Mouse (Mus musculus) midbrain, embryonic 13.5 days (tissue): Measurements from ENCODE around the gene Plxna4. TPM values are rescaled to one million over a fixed set of nuclear protein-coding genes. Genes with fewer than 3 reads are reported as not detected.

Experiments
- ATAC-seq: fragments of 200-750 bp; cut with Nextera tagmentation; 2 replicates; pipeline ENCODE4 v1.8.0; 2017; ENCODE audit warnings: mild to moderate bottlenecking, moderate TSS enrichment, moderate library complexity
- H3K27ac ChIP-seq: fragments of 300-500 bp; sonication (generic); 2 replicates; pipeline ENCODE4 v1.5.1; 2015; ENCODE audit warnings: inconsistent platforms, mild to moderate bottlenecking, moderate library complexity
- H3K27me3 ChIP-seq: fragments of 300-500 bp; sonication (generic); 2 replicates; pipeline ENCODE4 v1.6.1; 2015; ENCODE audit warnings: mild to moderate bottlenecking, inconsistent platforms
- H3K36me3 ChIP-seq: fragments of 300-500 bp; sonication (generic); 2 replicates; pipeline ENCODE4 v1.6.1; 2015; ENCODE audit warnings: mild to moderate bottlenecking, inconsistent platforms
- H3K4me1 ChIP-seq: fragments of 300-500 bp; sonication (generic); replicated peaks from 2 replicates; pipeline ENCODE4 v1.6.1; 2015; ENCODE audit warnings: inconsistent platforms
- H3K4me2 ChIP-seq: fragments of 300-500 bp; sonication (generic); replicated peaks from 2 replicates; pipeline ENCODE4 v1.6.1; 2015; ENCODE audit warnings: moderate library complexity, mild to moderate bottlenecking, inconsistent platforms
- H3K4me3 ChIP-seq: fragments of 300-500 bp; sonication (generic); replicated peaks from 2 replicates; pipeline ENCODE4 v1.5.1; 2015; ENCODE audit warnings: mild to moderate bottlenecking, inconsistent platforms
- H3K9ac ChIP-seq: fragments of 300-500 bp; sonication (generic); replicated peaks from 2 replicates; pipeline ENCODE4 v1.6.1; 2015; ENCODE audit warnings: mild to moderate bottlenecking, inconsistent platforms
- H3K9me3 ChIP-seq: fragments of 300-500 bp; sonication (generic); 2 replicates; pipeline ENCODE4 v1.6.1; 2016; ENCODE audit warnings: mild to moderate bottlenecking, inconsistent platforms
- WGBS: fragments of 180-500 bp; shearing (Covaris S2); methylation state at CpG from one replicate; pipeline ENCODE4 v1.1.7; 2015; 5-methylcytosine and 5-hydroxymethylcytosine counted together
- polyA plus RNA-seq: library from polyadenylated mRNA; unstranded; fragments of >200 nt; fragmentation: Nextera tagmentation; extraction: Ambion mirVana; gene quantifications from 2 replicates; pipeline ENCODE4 v1.2.1, GENCODE M21; 2015

The Plxna4 gene
- polyA plus RNA-seq, 1 experiment from 2014 or later, result 9.5 TPM

DNA sequence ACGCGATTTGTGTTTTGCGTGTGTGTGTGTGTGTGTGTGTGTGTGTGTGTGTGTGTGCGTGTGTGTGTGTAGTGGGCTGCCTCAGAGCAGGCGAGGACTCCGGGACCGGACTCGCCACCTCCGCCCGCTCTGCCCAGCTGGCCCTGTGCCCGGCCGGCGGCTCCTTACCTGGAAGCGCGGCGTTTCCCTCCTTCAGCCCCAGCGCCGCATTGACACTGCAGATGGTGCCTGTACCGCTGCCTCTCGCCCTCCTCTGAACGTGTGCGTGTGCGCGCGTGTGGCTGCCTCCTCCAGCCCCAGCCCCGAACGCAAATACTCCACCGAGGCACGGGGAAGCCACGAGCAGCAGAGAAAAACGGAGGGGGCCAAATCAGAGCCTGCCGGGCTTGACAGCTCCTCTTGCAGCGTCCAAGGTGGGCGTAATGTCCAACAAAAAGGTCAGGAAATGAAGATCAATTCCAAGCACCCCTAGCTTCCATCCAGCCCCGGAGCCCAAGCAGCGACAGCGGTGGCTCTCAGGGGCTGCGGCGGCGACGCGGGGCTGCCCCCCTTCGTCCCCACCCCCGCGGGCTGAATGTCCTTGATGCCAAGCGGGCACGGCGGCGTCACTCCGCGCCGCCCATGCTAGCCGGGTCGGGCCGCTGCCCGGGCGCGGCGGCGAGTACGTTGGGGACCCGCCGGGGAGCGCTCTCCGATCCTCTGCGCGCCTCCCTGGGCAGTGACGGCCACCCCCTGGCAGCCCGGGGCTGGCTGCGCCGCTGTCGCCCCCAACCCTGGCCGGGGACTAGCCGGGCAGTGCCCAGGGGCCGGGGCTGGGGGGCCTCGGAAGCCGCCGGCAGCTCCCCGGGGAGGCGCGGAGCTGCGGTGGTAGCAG is 619 bp downstream of the Plxna4 start:
- no peaks in the 10 kb centered on the region for H3K36me3 ChIP-seq
- peaks cover 41% of the 10 kb centered on the region for H3K27me3 ChIP-seq
- ATAC-seq, result peak; percentile 69
- H3K9ac ChIP-seq, result peak overlapping the region; percentile 90
- under 1% methylated on average over 81 of the region's 82 CpGs for WGBS
- peaks cover 52% of the 10 kb centered on the region for H3K4me1 ChIP-seq
- H3K4me2 ChIP-seq, result peak overlapping the region; percentile 83
- H3K9me3 ChIP-seq, result no peaks in the 10 kb centered on the region
- H3K27ac ChIP-seq, result peak overlapping the region; percentile 93
- peak overlapping the region; percentile 65 for H3K4me3 ChIP-seq

DNA sequence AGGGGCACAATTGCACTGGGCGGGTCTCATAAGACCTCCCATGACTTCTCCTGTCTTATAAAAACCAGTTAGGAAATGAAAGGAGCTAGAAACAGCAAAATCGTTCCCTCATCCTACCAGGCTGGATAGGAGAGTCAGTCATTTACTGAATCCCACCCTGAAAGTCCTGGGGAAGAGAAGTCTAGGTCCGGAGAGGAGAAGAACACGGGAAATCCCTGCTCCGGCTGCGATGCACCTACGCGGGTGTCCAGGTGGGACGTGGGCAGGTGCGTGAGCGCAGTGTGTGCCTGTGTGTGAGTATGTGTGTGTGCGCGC is 1.2 kb downstream of the Plxna4 start:
- peak; percentile 14 for ATAC-seq
- Histone ChIP-seq H3K36me3 (no peaks in the 10 kb centered on the region), H3K9ac (peak overlapping the region; percentile 90), H3K27ac (peak overlapping the region; percentile 93), H3K4me3 (peak overlapping the region; percentile 65), H3K4me2 (peak overlapping the region; percentile 83), H3K4me1 (peaks cover 58% of the 10 kb centered on the region), H3K27me3 (peaks cover 35% of the 10 kb centered on the region), H3K9me3 (no peaks in the 10 kb centered on the region)
- 3% methylated on average over 13 of the region's 13 CpGs for WGBS

DNA sequence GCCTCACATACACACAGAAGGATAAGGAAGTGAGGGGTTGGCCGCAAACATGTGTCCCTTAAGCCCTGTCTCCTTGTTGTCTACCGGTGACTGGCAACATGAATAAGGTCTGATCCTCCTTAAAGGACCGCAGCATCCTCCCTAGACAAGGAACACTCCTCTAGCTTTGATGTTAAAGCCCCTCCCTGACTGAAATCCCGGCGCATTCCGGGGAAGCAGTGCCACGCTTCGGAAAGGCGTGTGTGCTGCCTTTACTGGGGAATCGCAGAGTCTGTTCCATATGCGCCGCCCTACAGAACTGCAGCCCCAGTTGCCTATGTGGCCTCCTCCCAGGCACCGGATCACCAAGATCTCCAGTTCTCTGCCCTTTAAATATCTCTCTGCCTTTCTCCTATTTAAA is 1.6 kb downstream of the Plxna4 start:
- ATAC-seq, result no peak
- Histone ChIP-seq H3K9me3 (no peaks in the 10 kb centered on the region), H3K36me3 (no peaks in the 10 kb centered on the region), H3K4me2 (peak overlapping the region; percentile 83), H3K9ac (peak overlapping the region; percentile 90), H3K4me1 (peaks cover 62% of the 10 kb centered on the region), H3K27ac (peak overlapping the region; percentile 93), H3K4me3 (peak overlapping the region; percentile 65), H3K27me3 (peaks cover 35% of the 10 kb centered on the region)
- under 1% methylated on average over 13 of the region's 13 CpGs for WGBS

DNA sequence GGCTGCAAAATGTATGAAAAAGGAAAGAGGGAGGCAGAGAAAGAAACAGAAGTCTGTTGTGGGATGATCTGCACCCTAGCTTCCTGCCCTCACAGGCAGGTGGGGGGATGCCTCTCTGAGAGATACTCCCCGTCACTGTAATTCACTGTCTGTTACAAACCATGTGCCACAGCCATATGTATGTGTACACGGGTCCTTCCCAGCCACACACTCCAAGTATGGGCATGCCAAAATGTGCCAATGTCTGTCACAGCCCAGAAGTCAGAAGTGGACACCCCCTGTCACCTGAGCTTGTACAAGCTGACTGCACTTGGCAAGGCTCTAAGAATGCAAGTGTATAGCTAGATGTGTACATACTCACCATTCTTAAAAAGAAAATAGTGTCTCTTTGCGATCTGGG is 2.8 kb downstream of the Plxna4 start:
- WGBS, result 39% methylated on average over 3 of the region's 3 CpGs
- ATAC-seq, result no peak
- Histone ChIP-seq H3K27me3 (peaks cover 27% of the 10 kb centered on the region), H3K4me3 (peak overlapping the region; percentile 65), H3K4me1 (peaks cover 62% of the 10 kb centered on the region), H3K9me3 (no peaks in the 10 kb centered on the region), H3K27ac (no peak overlapping the region), H3K36me3 (no peaks in the 10 kb centered on the region), H3K9ac (peak overlapping the region; percentile 52), H3K4me2 (peak overlapping the region; percentile 83)

DNA sequence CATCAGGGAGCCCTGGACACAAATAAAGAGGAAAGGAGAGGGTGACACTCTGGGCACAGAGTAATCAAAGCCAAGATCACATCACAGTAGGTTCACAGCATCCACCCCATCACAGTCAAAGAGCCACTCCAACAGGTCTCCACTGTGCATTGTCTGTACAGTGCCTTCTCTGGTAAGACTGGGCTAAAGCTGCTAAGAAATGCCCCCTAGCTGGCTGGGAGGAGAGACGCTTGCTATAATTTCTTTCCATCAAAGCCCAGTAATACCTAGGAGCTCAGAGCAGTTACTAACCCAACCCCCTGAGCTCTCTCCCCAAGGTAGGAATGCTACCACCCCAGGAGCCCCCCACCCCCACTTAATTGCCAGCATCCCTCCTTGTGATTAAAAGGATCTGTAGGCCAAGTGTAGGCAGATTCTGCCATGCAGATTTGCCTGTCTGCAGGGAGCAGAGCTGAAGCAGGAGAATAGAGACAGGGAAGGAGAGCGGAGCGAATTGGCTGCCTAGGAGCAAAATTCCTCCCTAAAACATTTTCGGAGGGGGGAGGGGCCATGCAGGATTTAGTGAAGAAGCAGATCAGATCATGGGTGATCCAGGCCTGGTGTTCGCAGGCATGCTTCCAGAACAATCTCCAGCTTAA is 3.6 kb downstream of the Plxna4 start:
- Histone ChIP-seq H3K36me3 (no peaks in the 10 kb centered on the region), H3K4me3 (peak overlapping the region; percentile 65), H3K4me2 (peak overlapping the region; percentile 83), H3K4me1 (peaks cover 62% of the 10 kb centered on the region), H3K27me3 (peaks cover 19% of the 10 kb centered on the region), H3K9ac (peak overlapping the region; percentile 52; the same call in 1 of the 2 replicates), H3K9me3 (no peaks in the 10 kb centered on the region), H3K27ac (peak overlapping the region; percentile 25; the same call in 1 of the 2 replicates)
- no peak for ATAC-seq
- WGBS, result 8% methylated on average over 5 of the region's 5 CpGs

DNA sequence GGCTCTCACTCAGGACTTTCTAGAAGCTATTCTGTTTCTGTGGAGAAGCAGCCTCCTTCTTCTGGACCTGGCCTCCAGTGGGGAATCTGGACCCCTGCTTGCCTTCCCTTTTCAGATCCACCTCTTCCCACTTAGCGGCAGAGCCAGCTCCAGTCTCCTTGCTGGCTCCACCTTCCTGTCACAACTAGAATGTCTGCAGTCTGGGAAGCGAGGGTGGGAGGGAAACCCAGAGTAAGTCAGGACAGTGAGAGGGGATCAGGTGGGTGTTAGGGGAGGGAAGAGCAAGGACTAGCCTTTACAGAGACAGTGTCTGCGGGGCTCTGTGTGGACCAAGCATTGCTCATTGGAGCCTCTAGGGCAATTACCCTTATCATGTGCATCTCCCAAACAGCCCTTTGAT is 4.4 kb downstream of the Plxna4 start:
- Histone ChIP-seq H3K4me2 (peak overlapping the region; percentile 83), H3K27ac (no peak overlapping the region), H3K4me1 (peaks cover 61% of the 10 kb centered on the region), H3K4me3 (peak overlapping the region; percentile 65), H3K27me3 (peaks cover 11% of the 10 kb centered on the region), H3K9me3 (no peaks in the 10 kb centered on the region), H3K9ac (peak overlapping the region; percentile 52; the same call in 1 of the 2 replicates), H3K36me3 (no peaks in the 10 kb centered on the region)
- ATAC-seq, result no peak
- 7% methylated on average over 3 of the region's 3 CpGs for WGBS

DNA sequence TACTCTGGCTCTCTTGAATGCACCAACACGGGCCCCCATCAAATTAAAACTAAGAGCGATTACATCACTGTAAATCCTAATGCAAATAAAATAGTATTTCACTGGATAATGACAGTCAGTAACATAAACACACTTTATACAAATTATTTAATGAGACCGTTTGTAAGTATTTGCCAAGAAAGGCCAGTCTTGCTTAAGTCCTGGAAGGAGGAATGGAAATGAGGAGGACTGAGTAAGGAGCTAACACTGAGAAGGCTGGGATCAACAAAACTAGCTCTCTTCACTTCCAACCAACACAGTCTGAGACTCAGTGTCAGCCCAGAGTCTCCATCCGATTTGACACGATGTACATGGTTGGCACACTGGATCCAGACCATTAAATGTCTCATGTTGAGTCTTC is 16.5 kb downstream of the Plxna4 start:
- Histone ChIP-seq H3K4me2 (no peak overlapping the region), H3K4me1 (0 out of 2 replicates have a peak, but pooled peaks cover 6% of the 10 kb centered on the region), H3K9me3 (no peaks in the 10 kb centered on the region), H3K4me3 (no peak overlapping the region), H3K9ac (no peak overlapping the region), H3K27ac (no peak overlapping the region), H3K36me3 (no peaks in the 10 kb centered on the region), H3K27me3 (no peaks in the 10 kb centered on the region)
- WGBS, result 93% methylated on average over 5 of the region's 5 CpGs
- no peak for ATAC-seq

DNA sequence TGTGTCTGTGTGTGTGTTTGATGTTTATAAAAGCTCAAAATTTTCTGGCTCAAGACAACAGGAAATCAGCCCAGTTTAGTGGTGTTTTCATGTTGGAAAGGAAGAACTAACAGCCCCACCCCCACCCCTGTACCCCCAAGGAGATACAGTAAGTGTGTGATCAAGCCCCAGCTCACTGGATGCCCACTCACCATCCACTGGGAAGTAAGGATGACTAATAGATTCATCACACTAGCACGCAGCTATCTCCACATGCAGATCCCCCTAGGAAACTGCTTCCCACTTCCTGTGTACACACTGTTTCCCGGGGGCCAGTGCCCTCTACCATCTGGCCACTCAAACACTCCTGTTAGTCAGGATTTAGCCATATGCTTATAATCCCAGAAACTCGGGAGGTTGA is 17.5 kb downstream of the Plxna4 start:
- no peak overlapping the region for H3K27ac ChIP-seq
- no peak overlapping the region for H3K9ac ChIP-seq
- 36% methylated on average over 3 of the region's 3 CpGs for WGBS
- 0 out of 2 replicates have a peak, but pooled peaks cover 7% of the 10 kb centered on the region for H3K4me1 ChIP-seq
- H3K9me3 ChIP-seq, result no peaks in the 10 kb centered on the region
- H3K36me3 ChIP-seq, result no peaks in the 10 kb centered on the region
- H3K4me2 ChIP-seq, result no peak overlapping the region
- no peak overlapping the region for H3K4me3 ChIP-seq
- ATAC-seq, result no peak
- H3K27me3 ChIP-seq, result no peaks in the 10 kb centered on the region

DNA sequence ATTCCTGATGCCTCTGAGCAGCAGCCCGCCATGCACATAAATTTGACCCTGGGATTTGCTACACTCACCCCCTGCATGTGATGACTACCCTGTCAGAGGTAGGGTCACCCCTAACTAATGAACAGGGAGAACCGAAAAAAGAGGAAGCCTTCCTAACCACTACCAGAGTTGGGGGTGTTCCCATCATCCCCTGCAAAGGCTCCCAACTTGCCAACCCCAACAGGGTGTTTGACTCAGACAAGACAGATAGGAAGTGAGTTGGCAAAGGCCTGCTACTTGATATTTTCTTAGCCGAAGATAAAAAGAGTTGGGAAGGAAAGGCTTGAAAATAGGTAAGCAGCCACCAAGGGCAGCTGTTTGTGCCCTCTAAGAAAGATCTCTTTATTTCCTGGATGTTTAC is 18.1 kb downstream of the Plxna4 start:
- H3K27me3 ChIP-seq, result no peaks in the 10 kb centered on the region
- no peak overlapping the region for H3K27ac ChIP-seq
- H3K9me3 ChIP-seq, result no peaks in the 10 kb centered on the region
- H3K9ac ChIP-seq, result no peak overlapping the region
- 0 out of 2 replicates have a peak, but pooled peaks cover 7% of the 10 kb centered on the region for H3K4me1 ChIP-seq
- H3K4me3 ChIP-seq, result no peak overlapping the region
- no peak overlapping the region for H3K4me2 ChIP-seq
- 88% methylated on average over 3 of the region's 3 CpGs for WGBS
- H3K36me3 ChIP-seq, result no peaks in the 10 kb centered on the region
- ATAC-seq, result no peak

DNA sequence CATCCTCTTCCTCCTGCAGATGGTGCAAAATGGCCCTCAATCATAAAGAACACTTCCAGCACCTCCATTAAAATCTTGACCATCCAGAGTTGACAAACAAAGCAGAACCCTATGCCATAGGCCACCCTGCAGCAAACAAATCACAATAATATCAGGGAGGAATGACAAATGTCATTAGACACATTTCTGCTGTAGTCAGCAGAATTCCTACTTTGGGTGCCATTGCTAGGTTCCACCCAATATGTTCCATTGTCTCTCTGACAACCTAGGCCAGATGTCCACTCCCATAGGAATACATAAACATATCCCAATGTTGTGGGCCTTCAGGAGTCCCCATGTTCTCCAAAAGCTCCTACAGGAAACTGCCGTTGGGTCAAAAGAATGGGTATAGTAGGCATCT is 41.1 kb downstream of the Plxna4 start:
- Histone ChIP-seq H3K27me3 (no peaks in the 10 kb centered on the region), H3K9ac (no peak overlapping the region), H3K4me3 (no peak overlapping the region), H3K9me3 (no peaks in the 10 kb centered on the region), H3K4me1 (no peaks in the 10 kb centered on the region; the same call in 1 of the 2 replicates), H3K4me2 (no peak overlapping the region), H3K27ac (no peak overlapping the region), H3K36me3 (no peaks in the 10 kb centered on the region)
- no peak for ATAC-seq
- WGBS, result 97% methylated on average over 1 of the region's 1 CpGs

DNA sequence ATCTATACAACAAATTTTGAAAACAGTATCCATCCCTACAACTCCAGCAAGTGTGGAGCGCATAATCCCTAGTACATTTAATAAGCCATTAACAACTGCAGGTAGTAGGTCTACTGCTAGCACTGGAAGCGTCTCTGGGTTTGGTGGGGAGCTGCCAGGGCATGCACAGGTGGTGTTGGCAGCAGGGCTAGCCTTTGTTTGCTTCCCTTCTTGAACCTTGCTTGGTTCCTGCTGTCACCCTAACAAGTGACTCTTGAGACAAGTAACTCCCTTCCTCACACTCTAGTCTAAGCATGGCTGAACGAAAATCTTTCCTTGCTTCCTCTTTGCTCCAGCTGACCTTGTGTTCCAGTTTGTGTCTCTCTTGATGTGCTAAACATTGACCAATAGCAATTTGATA is 44.0 kb downstream of the Plxna4 start:
- no peak overlapping the region for H3K27ac ChIP-seq
- ATAC-seq, result no peak
- no peaks in the 10 kb centered on the region; the same call in 1 of the 2 replicates for H3K4me1 ChIP-seq
- 92% methylated on average over 3 of the region's 3 CpGs for WGBS
- no peaks in the 10 kb centered on the region for H3K27me3 ChIP-seq
- no peak overlapping the region for H3K4me3 ChIP-seq
- no peak overlapping the region for H3K9ac ChIP-seq
- no peaks in the 10 kb centered on the region for H3K36me3 ChIP-seq
- H3K4me2 ChIP-seq, result no peak overlapping the region
- no peaks in the 10 kb centered on the region for H3K9me3 ChIP-seq

DNA sequence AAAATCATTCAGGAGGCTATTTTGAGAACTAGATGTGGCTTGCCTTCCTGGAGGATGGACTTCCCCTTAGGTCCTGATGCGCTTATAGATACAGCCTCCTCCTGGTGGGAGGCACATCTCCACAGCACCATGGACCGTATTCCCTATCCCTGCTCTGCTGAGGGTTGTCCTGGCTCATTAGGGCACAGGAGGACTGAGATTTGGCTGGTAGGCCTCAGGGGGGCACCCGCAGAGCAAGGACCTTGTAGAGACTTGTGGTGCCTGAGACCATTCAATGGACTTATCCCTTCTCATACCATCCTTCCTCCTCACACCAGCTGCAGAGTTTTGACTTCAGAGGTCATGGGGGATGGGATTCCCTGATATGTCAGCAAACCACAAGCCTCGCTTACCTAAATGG is 47.8 kb downstream of the Plxna4 start:
- no peak for ATAC-seq
- Histone ChIP-seq H3K9ac (no peak overlapping the region), H3K4me2 (no peak overlapping the region), H3K36me3 (no peaks in the 10 kb centered on the region), H3K27ac (no peak overlapping the region), H3K4me1 (no peaks in the 10 kb centered on the region; the same call in 1 of the 2 replicates), H3K4me3 (no peak overlapping the region), H3K27me3 (no peaks in the 10 kb centered on the region), H3K9me3 (no peaks in the 10 kb centered on the region)
- WGBS, result 94% methylated on average over 4 of the region's 4 CpGs
